Mouse (Mus musculus): ENCODE data around the gene Yap1. TPM values are rescaled to one million over a fixed set of nuclear protein-coding genes. Genes with fewer than 3 reads are reported as not detected.

Yap1 gene
- total and polyA plus RNA-seq, 2 experiments from 2014 or later = 4.1 to 15.8 TPM

DNA sequence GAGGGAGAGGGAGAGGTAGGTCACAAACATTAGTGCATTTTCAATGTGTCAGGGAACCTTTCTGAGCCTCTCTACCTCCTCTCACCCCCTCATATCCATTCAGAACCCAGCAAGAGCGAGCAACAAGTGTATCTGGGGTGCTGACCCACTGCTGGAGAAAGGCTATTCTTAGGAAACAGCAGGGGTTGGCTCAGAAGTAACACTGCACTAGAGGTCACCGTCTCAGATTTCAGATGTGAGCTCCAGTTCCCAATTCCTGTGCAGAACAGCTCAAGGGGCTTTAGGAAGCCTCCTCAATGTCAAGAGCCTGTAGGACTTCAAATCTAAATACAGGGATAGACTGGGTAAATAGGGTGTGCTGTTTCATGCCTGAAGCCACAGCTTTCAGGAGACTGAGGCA, 20.7 kb downstream of the Yap1 start:
- H3K4me2 ChIP-seq (ENCODE audit: low read depth, low read length, poor library complexity, severe bottlenecking) = no peak overlapping the region
- no peaks in the 10 kb centered on the region for H3K36me3 ChIP-seq (ENCODE audit: insufficient read depth, low read length)
- ATAC-seq (ENCODE audit: low FRiP score) (no peak), DNase-seq (ENCODE audit: low spot score) (no peak)
- 12% methylated on average over 2 of the region's 2 CpGs for WGBS
- no peak overlapping the region for H3K4me3 ChIP-seq (ENCODE audit: low read depth, low read length)
- no peak overlapping the region for H3K27ac ChIP-seq (ENCODE audit: low read depth, low read length)
- H3K27me3 ChIP-seq (ENCODE audit: insufficient read depth, low read length) = no peaks in the 10 kb centered on the region
- no peak overlapping the region for H3K9ac ChIP-seq (replicated peaks; ENCODE audit: low read length, poor library complexity, severe bottlenecking)
- no peaks in the 10 kb centered on the region for H3K9me3 ChIP-seq (ENCODE audit: low read length)
- no peak for TF ChIP-seq CTCF (IDR thresholded peaks at IDR 0.05)
- H3K4me1 ChIP-seq (ENCODE audit: insufficient read depth, low read length) = no peaks in the 10 kb centered on the region

DNA sequence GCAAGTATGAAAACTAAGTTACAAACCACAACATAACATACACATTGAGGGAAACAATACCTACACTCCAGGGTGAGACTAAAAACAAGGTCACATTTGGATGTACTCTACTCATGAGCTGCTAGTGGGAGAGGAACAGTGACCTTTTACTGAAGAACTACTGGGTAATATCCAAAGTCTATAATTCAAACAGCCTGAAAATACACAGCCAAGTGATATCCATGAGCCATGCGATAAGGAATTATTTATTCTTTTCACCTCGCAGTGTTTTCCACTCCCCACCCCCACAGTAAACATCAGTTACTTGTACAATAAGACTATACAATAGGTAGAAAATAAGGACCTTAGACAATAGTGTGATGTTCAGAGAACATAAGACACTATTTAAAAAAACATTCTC, 24.2 kb downstream of the Yap1 start:
- TF ChIP-seq CTCF (IDR thresholded peaks at IDR 0.05) = no peak
- DNase-seq (ENCODE audit: low spot score) (no peak), ATAC-seq (ENCODE audit: low FRiP score) (no peak)
- Histone ChIP-seq H3K9me3 (ENCODE audit: low read length) (no peaks in the 10 kb centered on the region), H3K27ac (ENCODE audit: low read depth, low read length) (no peak overlapping the region), H3K4me2 (ENCODE audit: low read depth, low read length, poor library complexity, severe bottlenecking) (no peak overlapping the region), H3K9ac (replicated peaks; ENCODE audit: low read length, poor library complexity, severe bottlenecking) (no peak overlapping the region), H3K36me3 (ENCODE audit: insufficient read depth, low read length) (no peaks in the 10 kb centered on the region), H3K4me1 (ENCODE audit: insufficient read depth, low read length) (no peaks in the 10 kb centered on the region), H3K27me3 (ENCODE audit: insufficient read depth, low read length) (no peaks in the 10 kb centered on the region), H3K4me3 (ENCODE audit: low read depth, low read length) (no peak overlapping the region)
- 89% methylated on average over 2 of the region's 2 CpGs for WGBS

DNA sequence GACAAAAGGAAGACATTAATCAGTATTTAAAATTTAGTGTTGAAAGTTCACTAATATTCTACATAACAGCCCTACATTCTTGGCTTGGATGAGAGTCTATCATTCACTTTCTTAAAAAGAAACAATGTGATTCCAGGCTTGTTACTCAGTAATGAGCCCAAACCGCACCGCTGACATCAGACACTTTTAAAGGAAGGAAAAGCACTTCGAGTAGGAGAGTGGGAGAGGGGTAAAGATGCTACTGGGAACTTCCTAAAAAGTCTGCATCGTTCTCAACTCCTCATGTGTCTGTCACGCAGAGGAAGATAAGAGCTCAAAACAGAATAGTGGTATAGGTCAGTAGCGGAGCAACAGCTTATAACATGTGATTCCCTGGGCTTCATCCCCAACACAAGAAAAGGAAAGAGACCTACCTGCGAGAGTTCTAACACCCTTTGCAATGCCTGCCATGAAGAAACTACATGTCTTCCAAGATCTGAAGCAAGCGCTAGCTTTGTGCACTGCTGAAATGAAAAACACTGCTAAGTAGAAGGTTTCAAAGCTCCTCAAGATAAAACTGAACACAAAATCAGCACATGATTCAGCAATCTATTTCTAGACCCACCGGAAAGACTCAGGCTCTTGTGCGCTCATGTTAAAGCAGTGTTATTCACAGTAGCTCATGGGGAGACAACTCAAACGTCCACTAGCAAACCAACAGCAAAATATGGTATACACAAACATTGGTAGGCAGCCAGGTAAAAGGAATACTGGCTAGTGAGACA, 25.1 kb downstream of the Yap1 start:
- H3K4me1 ChIP-seq (ENCODE audit: insufficient read depth, low read length) = no peaks in the 10 kb centered on the region
- DNase-seq (ENCODE audit: low spot score) (no peak), ATAC-seq (ENCODE audit: low FRiP score) (no peak)
- H3K9me3 ChIP-seq (ENCODE audit: low read length) = no peaks in the 10 kb centered on the region
- H3K4me2 ChIP-seq (ENCODE audit: low read depth, low read length, poor library complexity, severe bottlenecking) = no peak overlapping the region
- WGBS = 90% methylated on average over 11 of the region's 11 CpGs
- H3K36me3 ChIP-seq (ENCODE audit: insufficient read depth, low read length) = no peaks in the 10 kb centered on the region
- no peak overlapping the region for H3K27ac ChIP-seq (ENCODE audit: low read depth, low read length)
- no peak for TF ChIP-seq CTCF (IDR thresholded peaks at IDR 0.05)
- no peak overlapping the region for H3K9ac ChIP-seq (replicated peaks; ENCODE audit: low read length, poor library complexity, severe bottlenecking)
- no peaks in the 10 kb centered on the region for H3K27me3 ChIP-seq (ENCODE audit: insufficient read depth, low read length)
- no peak overlapping the region for H3K4me3 ChIP-seq (ENCODE audit: low read depth, low read length)

DNA sequence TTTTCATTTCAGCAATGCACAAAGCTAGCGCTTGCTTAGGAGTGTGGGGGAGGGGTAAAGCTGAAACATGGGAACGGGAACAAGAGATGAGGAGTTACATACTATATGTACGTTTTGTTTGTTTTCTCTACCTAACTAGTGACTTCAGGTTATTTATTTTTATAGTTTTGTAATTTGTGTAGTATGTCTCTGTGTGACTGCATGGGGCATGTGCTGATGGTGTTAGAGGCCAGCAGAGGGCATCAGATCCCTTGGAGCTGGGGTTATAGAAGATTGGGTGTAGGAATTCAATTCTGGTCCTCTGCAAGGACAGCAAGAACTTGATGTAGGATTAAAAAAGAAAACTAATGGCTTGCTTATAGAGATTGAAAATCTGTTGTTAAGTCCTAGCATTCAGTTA, 25.9 kb downstream of the Yap1 start:
- no peak for DNase-seq (ENCODE audit: low spot score)
- H3K36me3 ChIP-seq (ENCODE audit: insufficient read depth, low read length) = no peaks in the 10 kb centered on the region
- ATAC-seq (ENCODE audit: low FRiP score) = no peak

DNA sequence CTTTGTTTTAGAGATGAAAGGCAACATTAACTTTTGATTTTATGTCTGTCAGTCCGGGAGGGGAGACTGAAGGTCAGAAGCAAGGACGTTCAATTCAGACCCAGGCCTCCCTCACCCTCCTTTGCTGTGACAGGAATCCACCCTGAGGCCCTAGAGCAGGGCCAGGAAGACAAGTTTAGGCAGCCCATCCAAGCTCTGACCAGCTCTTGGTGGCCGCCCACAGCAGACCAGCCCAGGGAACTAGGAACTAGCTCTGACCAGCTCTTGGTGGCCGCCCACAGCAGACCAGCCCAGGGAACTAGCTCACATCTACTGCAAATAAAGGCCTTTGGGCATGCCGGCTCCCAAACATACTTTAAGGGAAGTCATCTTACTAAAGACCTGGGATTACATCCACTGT, 26.8 kb downstream of the Yap1 start:
- WGBS = 86% methylated on average over 5 of the region's 5 CpGs
- H3K27me3 ChIP-seq (ENCODE audit: insufficient read depth, low read length) = no peaks in the 10 kb centered on the region
- ATAC-seq (ENCODE audit: low FRiP score) = no peak

More for the DNA sequence above, 25.9 kb downstream of the Yap1 start:
- Histone ChIP-seq H3K4me2 (ENCODE audit: low read depth, low read length, poor library complexity, severe bottlenecking) (no peak overlapping the region), H3K27me3 (ENCODE audit: insufficient read depth, low read length) (no peaks in the 10 kb centered on the region), H3K4me3 (ENCODE audit: low read depth, low read length) (no peak overlapping the region), H3K9me3 (ENCODE audit: low read length) (no peaks in the 10 kb centered on the region), H3K27ac (ENCODE audit: low read depth, low read length) (no peak overlapping the region), H3K9ac (replicated peaks; ENCODE audit: low read length, poor library complexity, severe bottlenecking) (no peak overlapping the region), H3K4me1 (ENCODE audit: insufficient read depth, low read length) (no peaks in the 10 kb centered on the region)
- 86% methylated on average over 3 of the region's 3 CpGs for WGBS
- TF ChIP-seq CTCF (IDR thresholded peaks at IDR 0.05) = peak; percentile 23; the same call in 1 of the 2 replicates

DNA sequence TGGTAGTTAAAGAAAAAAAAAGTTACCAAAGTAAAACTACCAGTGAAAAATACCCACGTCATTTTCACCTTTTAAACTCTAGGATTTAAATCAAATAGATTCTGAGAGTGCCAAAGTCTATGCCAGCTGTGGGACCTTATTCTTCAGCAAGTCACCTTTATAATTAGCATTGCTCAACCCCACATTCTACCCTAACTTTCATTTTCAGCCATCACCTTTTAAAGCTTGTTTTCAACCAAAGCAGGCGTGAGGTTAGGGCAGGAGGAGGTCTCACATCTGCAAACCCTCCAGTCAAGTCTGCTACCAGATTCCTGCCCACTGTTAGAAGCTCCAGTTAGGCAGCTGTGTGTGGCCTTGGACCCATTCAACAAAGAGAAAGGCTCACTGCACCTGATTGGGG, 32.4 kb downstream of the Yap1 start:
- Histone ChIP-seq H3K4me1 (ENCODE audit: insufficient read depth, low read length) (no peaks in the 10 kb centered on the region), H3K4me2 (ENCODE audit: low read depth, low read length, poor library complexity, severe bottlenecking) (no peak overlapping the region), H3K9me3 (ENCODE audit: low read length) (no peaks in the 10 kb centered on the region), H3K27ac (ENCODE audit: low read depth, low read length) (no peak overlapping the region), H3K36me3 (ENCODE audit: insufficient read depth, low read length) (no peaks in the 10 kb centered on the region), H3K9ac (replicated peaks; ENCODE audit: low read length, poor library complexity, severe bottlenecking) (no peak overlapping the region), H3K27me3 (ENCODE audit: insufficient read depth, low read length) (no peaks in the 10 kb centered on the region), H3K4me3 (ENCODE audit: low read depth, low read length) (no peak overlapping the region)
- no peak for DNase-seq (ENCODE audit: low spot score)
- WGBS = 91% methylated on average over 2 of the region's 2 CpGs
- TF ChIP-seq CTCF (IDR thresholded peaks at IDR 0.05) = no peak
- ATAC-seq (ENCODE audit: low FRiP score) = no peak

More for the DNA sequence above, 26.8 kb downstream of the Yap1 start:
- no peak for DNase-seq (ENCODE audit: low spot score)
- Histone ChIP-seq H3K9me3 (ENCODE audit: low read length) (no peaks in the 10 kb centered on the region), H3K4me1 (ENCODE audit: insufficient read depth, low read length) (no peaks in the 10 kb centered on the region), H3K4me2 (ENCODE audit: low read depth, low read length, poor library complexity, severe bottlenecking) (no peak overlapping the region), H3K27ac (ENCODE audit: low read depth, low read length) (no peak overlapping the region), H3K4me3 (ENCODE audit: low read depth, low read length) (no peak overlapping the region), H3K9ac (replicated peaks; ENCODE audit: low read length, poor library complexity, severe bottlenecking) (no peak overlapping the region), H3K36me3 (ENCODE audit: insufficient read depth, low read length) (no peaks in the 10 kb centered on the region)
- TF ChIP-seq CTCF (IDR thresholded peaks at IDR 0.05) = no peak

Measured in midbrain, postnatal 0 days (tissue).